Mouse (Mus musculus) v-Abl transformed pro-B cells (cell line): ENCODE data around the gene Npm3.

Experiments
- in situ Hi-C, 2 experiments: fragments of 400-800 bp; cut with MboI; formaldehyde crosslinking; loops; one replicate each; pipeline ENCODE4 v1.15.1; 2025; ENCODE audit not compliant: unreplicated experiment in 2 of 2

Npm3 gene

DNA sequence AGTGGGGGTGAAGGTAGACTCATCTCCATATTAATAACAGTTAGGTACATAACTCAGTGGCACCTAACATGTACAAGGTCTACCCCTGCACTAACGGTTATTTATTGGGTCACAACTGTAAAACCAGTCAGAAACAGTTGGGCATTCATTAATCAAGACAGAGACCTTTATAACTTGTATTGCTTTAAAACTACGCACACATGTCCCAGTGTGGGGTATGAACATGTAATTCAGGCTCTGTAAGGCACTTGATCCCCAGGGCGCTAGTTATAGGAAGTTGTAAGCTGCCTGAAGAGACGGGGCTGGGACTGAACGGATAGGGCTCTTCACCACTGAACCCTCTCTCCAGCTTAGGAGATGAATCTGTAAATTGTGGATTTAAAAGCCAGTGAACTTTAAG lies 9.3 kb upstream of the Npm3 start:
- in situ Hi-C loops, result no loop called here

DNA sequence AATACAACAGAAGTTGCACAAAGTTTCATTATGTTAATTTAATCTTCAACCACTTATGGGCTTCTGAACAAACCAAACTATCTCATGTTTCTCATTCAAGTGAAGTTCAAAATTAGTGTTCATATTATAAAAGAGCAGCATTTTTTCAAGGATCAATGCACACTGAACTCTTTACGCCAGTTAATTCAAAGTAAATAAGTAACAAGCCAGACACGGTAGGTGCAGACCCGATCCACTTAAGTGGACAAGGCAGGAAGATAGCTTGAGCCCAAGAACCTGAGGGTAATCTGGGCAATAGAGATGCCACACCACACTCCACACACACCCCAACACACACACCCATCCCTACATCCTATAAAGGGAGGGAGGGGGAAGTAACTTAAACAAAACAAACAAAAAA lies 4.2 kb upstream of the Npm3 start:
- in situ Hi-C loops, result no loop called here

DNA sequence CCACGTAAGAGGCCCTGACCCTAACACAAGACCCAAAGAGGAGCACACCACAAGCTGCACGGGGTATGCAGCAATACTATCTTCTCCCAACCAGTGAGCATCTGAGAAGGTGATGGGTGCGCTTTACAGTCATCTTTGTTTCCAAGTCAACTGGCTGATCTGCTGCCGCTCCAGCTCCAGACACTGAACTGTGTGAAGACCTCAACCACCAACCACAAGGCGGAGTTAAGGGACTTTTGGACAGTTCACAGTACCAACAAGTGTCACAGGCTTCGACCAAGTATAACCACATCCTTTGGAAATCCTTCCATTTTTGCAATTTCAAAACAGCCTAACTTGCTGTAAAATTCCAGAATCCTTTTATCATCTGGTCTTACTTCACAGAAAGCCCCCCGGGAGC lies 2.5 kb upstream of the Npm3 start:
- in situ Hi-C loops, result no loop called here

DNA sequence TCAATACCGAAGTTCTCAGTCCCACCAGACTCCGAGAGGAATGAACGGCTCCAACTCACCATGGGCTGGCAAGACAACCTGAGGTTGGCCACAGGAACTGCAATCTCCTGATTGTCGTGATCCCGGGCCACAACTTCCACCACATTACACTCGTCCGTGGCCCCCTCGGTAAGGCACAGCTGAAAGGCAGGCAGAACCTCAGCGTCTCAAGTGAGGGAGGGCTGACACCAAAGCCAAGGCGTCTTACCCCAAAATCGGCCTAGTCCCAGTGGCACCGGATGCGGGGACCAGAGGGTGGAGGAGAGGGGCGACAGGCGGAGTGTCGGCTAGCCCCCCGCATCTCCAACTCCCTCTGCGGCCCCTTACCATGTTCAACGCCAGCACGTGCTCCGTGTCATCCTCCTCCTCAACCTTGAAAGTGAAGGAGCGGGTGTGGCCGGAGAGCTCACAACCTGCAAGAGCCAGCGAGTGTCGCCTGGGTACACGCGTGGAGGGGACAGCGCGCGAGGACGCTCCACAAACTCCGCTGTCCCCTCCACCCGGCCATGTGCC lies 624 bp downstream of the Npm3 start:
- in situ Hi-C loops, result loop anchor here (5.0 to 25.0 kb wide), 4 partner anchors 176 to 526 kb away; no protein-coding TSS in a partner anchor

DNA sequence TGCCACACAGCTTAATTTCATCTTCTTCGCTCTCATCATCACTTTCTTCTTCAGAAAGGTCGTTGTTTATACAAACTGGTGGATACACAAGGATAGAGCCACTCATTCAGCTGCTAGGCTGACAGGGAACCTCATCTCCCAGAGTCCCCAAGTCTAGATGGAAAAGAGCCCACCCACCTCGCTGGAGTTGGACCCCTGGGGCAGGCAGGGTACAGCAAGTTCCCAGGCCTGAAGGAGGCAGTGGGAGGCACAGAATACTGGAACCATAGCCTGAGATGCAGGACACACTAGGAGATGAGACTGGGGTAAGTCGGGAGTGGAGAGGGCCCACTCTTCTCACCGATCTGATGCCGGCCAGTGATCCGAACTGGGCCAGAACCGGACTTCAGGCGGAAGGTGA lies 1.2 kb downstream of the Npm3 start:
- in situ Hi-C loops, result loop anchor here (5.0 to 25.0 kb wide), 4 partner anchors 176 to 526 kb away; no protein-coding TSS in a partner anchor

DNA sequence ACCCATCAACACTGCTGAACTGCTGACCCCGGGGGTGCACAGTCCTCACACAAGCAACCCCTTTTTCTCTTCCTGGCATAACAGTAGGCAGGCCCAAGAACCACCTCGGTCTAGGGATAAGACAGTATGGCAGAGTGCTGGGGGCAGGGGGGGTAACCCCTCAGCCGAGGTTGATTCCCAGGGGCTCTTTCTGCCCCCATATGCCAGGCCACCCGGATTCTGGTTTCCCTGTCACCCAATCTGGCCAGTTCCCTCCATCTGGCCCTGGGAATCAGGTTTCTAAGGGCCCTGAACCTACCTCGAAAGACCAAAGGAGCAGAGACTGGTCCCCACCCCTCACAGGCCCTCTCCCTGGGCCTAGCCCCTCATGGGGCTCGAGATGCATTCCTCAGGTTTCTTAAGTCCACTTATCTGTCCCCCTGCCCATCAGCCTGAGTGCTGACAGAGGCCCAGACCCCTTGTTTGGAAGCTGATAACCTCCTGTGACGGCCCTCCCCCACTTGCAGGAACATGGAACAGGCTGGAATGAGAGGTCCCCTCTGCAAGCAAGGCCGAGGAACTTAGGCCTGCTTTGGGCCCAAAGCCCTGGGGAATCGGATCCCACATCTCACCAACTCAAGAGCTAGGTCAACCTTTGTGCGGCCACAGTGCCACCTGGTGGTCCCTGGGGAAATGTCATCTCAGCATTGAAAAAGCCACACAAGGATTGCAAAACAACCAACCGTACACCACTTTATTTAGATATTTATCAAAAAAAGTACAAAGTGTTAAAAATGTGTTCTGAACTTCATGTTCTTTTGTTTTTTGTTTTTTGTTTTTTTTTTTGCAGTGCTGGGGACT lies 2.1 kb downstream of the Npm3 start:
- in situ Hi-C loops, result loop anchor here (5.0 to 25.0 kb wide), 4 partner anchors 175 to 525 kb away; no protein-coding TSS in a partner anchor

DNA sequence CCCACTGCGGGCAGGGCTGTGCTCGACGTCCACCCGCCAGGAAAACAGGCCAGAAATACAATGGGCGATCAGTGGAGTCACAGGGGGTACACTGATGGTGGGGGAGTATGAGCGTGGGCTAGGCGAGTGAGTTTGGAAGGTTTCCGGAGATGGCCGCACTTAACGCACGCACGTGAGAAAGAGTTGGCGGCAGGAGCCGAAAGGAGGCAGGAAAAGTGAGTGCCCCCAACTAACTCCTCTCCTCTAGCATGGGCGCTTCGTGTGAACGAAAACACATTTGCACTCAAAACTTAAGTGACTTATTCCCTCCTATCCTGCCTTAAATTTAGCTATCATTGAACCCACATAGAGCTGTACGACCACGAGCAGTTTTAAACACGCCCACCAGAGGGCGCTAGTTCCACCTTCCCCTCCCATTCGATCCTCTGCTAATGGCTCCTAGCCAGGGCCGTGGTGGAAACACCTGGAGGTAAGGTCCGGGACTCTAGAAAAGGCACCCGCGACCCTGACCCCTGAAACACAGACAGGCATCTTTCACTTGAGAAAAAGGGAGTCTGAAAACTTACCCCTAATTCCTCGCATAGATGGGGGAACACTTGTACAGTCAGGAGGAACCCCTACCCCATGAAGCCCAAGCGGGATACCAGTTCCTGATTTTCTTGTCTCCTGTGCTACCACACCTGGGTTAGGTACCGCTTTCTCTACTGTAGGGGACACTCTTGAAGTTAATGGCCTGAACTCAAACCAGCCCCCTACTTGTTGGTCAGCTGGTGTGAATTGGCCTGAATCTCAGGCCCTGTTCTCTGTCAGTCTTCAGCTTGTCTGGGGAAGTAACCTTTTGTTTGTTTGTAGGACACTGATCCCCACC lies 3.0 kb downstream of the Npm3 start:
- in situ Hi-C loops, result loop anchor here (5.0 to 25.0 kb wide), 4 partner anchors 174 to 524 kb away; no protein-coding TSS in a partner anchor

DNA sequence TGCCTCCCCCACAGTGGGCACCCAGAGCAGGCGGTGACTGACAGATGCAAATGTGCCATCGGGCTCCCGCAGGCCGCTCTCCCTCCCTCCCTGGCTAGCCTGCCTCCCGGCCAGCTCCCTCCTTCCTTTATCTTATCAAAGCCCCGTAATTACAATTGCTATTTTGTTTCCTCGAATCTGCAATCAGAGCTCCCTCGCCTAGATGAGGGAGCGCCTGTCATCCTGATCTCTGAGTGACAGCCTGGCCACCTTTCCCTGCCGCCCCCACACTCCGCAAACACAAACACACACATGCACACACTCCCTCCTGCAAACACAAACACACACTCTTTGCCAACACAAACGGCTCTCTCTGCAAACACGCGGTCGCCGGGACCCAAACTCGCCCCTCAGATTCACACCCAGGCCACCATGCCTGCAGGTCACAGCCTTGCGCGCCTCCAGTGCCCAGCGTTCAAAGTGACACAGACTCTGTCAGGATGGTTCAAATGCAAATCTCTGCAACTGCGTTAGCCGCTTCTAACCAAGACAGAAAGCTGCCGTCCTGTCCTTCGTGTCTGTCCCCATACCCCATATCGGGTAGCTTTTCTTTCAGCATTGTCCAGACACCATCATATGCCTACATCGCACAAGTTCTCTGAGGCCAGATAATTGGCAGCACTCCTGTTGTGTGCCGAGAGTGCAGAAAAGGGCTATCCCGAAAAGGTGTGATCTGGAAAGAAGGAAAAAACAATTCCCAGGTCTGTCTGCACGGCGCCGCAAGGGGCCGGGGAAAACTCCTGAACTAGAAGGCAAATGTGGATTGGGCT lies 3.8 kb downstream of the Npm3 start:
- in situ Hi-C loops, result loop anchor here (5.0 to 25.0 kb wide), 4 partner anchors 173 to 523 kb away; no protein-coding TSS in a partner anchor

DNA sequence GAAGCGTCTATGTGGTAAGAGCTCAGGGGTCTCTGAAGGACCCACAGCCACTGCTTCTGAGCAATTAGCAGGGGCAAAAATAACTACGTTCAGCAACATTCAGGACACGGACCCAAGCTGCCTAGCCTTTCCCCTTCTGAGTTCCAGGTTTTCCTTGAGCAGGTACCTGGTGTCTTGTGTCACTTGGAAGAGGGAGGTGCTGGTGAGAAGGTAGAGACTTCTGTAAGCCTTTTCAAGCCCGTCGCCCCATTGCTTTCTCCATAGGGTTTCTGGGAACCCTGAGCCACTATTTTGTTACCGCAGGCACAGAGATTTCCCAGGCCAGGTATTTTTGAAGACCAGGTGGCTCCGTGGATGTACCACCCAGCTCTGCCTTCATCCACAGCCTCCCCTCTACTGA lies 5.8 kb downstream of the Npm3 start:
- in situ Hi-C loops, result loop anchor here (10.0 to 25.0 kb wide), 2 partner anchors 306 to 309 kb away; no protein-coding TSS in a partner anchor

DNA sequence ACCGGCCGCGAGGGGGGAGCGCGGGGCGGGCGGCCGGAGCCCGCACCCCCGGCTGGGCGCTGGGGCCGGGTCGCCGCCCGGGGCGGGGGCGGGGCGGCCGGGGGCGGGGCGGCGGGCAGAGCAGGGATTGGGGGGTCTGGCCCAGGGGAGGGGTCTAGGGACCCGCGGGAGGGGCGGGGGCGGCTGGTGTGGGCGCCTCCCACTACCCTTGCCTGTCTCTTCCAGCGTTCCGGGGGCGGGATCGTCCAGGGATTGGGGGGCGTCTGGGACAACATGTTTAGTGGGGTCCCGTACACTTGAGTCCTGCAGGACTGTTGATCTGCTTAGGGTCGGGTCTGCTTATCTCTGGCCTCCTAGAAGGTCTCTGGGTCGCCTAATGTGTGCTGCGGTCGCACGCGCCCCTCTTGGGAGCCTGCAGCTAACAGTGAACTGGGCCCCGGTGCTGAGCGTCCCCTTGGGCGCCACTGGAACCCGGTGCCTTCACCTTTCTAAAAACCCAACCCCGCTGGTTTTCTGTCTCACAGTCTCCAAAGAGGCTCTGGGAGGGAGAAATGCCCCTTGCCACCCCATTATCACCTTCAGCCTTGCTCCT lies 6.3 kb downstream of the Npm3 start:
- in situ Hi-C loops, result loop anchor here (10.0 to 25.0 kb wide), 2 partner anchors 306 to 308 kb away; no protein-coding TSS in a partner anchor

DNA sequence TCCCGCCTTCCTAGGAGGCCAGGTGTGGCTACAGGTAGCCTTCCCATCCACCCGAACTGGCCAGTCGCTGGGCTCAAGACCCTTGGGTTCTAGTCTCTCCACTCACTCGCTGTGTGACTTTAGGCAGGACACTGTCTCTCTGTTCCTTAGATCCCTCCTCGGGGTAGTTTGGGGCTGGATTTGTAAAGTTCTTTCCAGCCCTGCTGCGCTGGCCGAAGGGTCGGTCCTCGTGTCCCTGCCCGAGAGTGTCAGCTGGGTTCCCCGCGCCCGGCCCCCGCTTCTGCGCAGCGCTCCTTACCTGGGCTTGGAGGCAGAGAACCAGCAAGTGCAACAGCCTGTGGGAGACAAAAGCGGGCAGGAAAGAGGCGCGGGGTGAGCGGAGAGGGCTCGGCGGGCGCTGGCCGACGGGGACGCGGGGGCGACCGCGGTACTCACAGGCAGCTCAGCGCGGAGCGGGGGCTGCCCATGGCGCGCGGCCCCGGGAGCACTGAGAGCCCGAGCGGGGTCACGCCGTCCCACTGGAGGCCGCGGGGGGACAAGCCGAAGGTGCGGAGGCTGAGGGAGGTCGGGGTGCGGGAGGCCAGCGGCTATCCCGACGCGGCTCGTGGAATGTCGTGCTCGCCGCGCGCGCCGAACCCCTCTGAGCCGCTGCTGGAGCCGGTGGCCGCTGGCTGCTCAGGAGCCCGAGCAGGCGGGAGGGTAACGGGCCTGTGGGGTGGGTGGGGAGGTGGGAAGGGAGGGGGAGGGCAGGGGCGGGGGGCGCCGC lies 7.0 kb downstream of the Npm3 start, which contains the start of gene Fgf8:
Gene Fgf8, minus strand, starts transcription at position 698 of the 766 bp plus-strand sequence.
- in situ Hi-C loops, result loop anchor here (10.0 to 25.0 kb wide), 2 partner anchors 305 to 308 kb away; no protein-coding TSS in a partner anchor

DNA sequence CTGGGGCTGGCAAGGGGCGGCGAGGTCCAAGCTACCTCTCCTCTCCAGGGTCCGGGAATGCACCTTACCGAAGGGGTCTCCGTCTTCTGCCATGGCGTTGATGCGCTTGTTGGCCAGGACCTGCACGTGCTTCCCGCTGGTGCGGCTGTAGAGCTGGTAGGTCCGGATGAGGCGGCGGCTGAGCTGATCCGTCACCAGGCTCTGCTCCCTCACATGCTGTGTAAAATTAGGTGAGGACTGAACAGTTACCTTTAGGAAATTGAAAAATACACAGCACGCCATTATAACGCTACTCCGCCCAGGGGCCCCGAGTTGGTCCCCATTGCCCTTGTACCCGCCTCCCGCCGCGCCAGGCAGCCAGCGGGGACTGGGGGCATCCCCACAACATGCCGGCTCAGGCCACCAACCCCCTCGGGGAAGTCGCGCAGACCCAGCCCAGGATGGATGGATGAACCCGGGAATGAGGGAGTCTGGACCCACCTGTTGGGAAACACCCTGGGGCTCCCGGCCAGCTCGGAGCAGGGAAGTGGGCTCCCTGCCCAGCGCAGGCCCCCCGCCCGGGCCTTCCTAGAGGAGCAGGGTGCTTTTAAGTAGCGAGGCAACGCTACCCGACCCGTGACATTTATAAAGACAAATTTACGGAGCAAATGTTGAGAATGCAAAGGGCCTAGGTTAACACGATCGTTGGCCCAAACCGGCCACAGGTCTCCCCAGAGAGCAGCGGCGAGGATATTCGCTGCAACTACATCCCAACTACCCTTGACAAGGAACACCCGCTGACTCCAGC lies 7.8 kb downstream of the Npm3 start:
- in situ Hi-C loops, result loop anchor here (10.0 to 25.0 kb wide), 2 partner anchors 304 to 307 kb away; no protein-coding TSS in a partner anchor

DNA sequence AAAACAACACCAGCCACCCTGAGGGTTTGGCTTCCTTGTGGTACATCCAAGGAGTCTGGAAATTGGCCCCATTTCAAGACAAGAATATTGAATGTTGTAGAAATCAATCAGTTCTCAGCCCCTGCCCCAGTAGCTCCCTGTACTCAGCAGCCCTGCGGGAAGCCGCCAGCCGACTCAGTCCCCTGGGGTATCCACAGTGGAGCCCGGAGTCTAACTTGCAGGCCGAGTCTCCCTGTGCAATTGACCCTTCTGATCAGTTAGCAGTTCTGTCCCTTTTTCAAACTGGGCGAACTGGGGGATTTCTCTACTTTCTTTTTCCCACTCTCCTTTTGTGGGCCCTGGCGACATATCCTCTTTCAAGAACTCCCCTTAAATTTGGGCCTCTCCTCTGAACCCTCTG lies 8.6 kb downstream of the Npm3 start:
- in situ Hi-C loops, result loop anchor here (10.0 to 25.0 kb wide), 2 partner anchors 304 to 306 kb away; no protein-coding TSS in a partner anchor

DNA sequence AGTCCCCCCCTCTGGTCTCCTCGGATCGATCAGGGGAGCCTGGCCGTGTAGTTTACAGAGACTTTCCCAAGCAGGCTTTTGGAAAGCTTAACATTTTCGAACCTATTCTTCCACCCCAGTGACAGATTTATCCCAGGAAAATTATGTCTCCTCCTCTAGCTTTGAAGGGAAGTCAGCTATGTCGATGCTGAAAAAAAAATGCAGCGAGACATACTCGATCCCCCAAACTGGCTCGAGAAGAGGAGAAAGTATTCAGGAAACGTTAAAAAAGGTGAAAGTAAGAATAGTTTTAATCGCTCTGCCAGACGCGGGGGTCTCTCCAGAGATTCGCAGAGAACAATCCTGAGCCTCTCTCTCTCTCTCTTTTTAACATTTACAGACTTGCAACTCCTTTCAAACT lies 9.2 kb downstream of the Npm3 start:
- in situ Hi-C loops, result loop anchor here (10.0 to 25.0 kb wide), 2 partner anchors 303 to 305 kb away; no protein-coding TSS in a partner anchor

DNA sequence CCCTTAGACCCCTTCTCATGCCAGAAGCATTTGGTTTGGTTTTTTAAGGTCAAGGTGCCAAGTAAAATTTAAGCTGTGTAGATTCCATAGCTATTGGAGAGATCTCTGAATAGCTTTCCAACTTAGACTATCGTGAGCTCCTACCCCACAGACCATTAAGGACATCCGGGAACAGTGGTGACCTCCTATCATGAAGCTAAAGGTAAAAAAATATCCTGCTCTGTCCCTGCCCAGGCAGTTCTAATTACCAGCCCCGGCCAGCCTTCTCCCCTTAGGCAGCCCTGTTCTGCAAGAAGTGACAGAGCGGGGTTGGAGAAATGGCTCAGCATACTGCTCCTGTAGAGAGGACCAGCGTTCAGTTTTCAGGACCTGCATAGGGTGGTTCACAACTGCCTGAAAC lies 10.9 kb downstream of the Npm3 start:
- in situ Hi-C loops, result loop anchor here in 1 of 2 experiments (25.0 kb wide), 1 partner anchor 301 kb away; no protein-coding TSS in a partner anchor

DNA sequence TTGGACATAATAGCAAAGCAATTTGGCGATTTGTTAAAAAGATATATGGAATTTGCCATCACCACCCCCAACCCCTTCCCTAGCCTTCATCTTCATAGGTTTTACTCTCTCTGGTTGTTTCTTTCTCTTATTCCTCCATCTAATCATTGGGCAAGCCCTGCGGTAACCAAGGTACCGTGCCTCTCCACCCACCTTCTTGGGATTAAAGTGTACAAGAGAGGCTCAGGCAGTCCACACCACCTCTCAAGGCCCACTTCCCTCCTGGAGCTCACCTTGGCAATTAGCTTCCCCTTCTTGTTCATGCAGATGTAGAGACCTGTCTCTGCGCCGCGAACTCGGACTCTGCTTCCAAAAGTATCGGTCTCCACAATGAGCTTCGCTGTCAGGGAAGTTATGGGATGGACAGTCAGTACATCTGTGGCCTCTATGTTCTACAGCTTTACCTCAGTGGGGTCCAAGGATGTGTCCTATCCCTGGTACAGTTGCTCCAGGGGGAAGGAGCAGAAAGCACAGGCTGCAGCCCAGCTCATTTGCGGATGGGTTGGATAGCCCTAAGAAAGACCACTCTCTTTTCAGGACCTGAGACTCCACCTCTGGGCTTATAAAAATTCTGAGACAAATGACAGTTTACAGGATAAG lies 11.4 kb downstream of the Npm3 start:
- in situ Hi-C loops, result loop anchor here in 1 of 2 experiments (25.0 kb wide), 1 partner anchor 301 kb away; no protein-coding TSS in a partner anchor
